Mouse (Mus musculus): Measurements from ENCODE around the gene Zbtb7a. TPM values are rescaled to one million over a fixed set of nuclear protein-coding genes. Genes with fewer than 3 reads are reported as not detected.

The Zbtb7a gene
- polyA plus RNA-seq, 1 experiment from 2014 or later = 47.6 TPM

- Histone ChIP-seq H3K9me3 (replicated peaks) (no peaks in the 10 kb centered on the region), H3K4me2 (peak overlapping the region; percentile 92), H3K9ac (peak overlapping the region; percentile 84), H3K4me1 (replicated peaks) (peaks cover 78% of the 10 kb centered on the region), H3K4me3 (replicated peaks) (peak overlapping the region; percentile 86), H3K27ac (replicated peaks) (peak overlapping the region; percentile 88), H3K27me3 (no peaks in the 10 kb centered on the region), H3K36me3 (replicated peaks) (peaks cover 52% of the 10 kb centered on the region)
- WGBS (ENCODE audit: insufficient replicate concordance) = 31% methylated on average over 8 of the region's 8 CpGs
- ATAC-seq (ENCODE audit: insufficient read depth) = no peak
Measured at GRCm38 (mm10) chr10:81140005-81140404, 5.0 kb downstream of the Zbtb7a start.

GRCm38 (mm10) chr10:81140717-81141454 is 5.9 kb downstream of the Zbtb7a start:
- ATAC-seq (ENCODE audit: insufficient read depth) = no peak
- Histone ChIP-seq H3K4me2 (peak overlapping the region; percentile 92), H3K9me3 (replicated peaks) (no peaks in the 10 kb centered on the region), H3K9ac (peak overlapping the region; percentile 84), H3K27ac (replicated peaks) (peak overlapping the region; percentile 88), H3K27me3 (no peaks in the 10 kb centered on the region), H3K36me3 (replicated peaks) (peaks cover 61% of the 10 kb centered on the region), H3K4me1 (replicated peaks) (peaks cover 78% of the 10 kb centered on the region), H3K4me3 (replicated peaks) (peak overlapping the region; percentile 86)
- WGBS (ENCODE audit: insufficient replicate concordance) = 42% methylated on average over 10 of the region's 10 CpGs

GRCm38 (mm10) chr10:81141455-81142210 is 6.6 kb downstream of the Zbtb7a start:
- peak overlapping the region; percentile 92 for H3K4me2 ChIP-seq
- H3K9ac ChIP-seq = peak overlapping the region; percentile 84
- no peaks in the 10 kb centered on the region for H3K9me3 ChIP-seq (replicated peaks)
- peak overlapping the region; percentile 86 for H3K4me3 ChIP-seq (replicated peaks)
- peaks cover 85% of the 10 kb centered on the region for H3K4me1 ChIP-seq (replicated peaks)
- WGBS (ENCODE audit: insufficient replicate concordance) = 70% methylated on average over 7 of the region's 7 CpGs
- H3K36me3 ChIP-seq (replicated peaks) = peaks cover 69% of the 10 kb centered on the region
- peak overlapping the region; percentile 88 for H3K27ac ChIP-seq (replicated peaks)
- ATAC-seq (ENCODE audit: insufficient read depth) = no peak
- H3K27me3 ChIP-seq = no peaks in the 10 kb centered on the region

GRCm38 (mm10) chr10:81142551-81142981 is 7.5 kb downstream of the Zbtb7a start:
- H3K4me2 ChIP-seq = peak overlapping the region; percentile 92; the same call in 1 of the 2 replicates
- H3K4me3 ChIP-seq (replicated peaks) = 0 out of 2 replicates have a peak overlapping the region, but pooled peaks have one; percentile 5
- H3K9ac ChIP-seq = peak overlapping the region; percentile 11; the same call in 1 of the 2 replicates
- H3K36me3 ChIP-seq (replicated peaks) = peaks cover 78% of the 10 kb centered on the region
- no peak for ATAC-seq (ENCODE audit: insufficient read depth)
- no peaks in the 10 kb centered on the region for H3K27me3 ChIP-seq
- H3K4me1 ChIP-seq (replicated peaks) = peaks cover 91% of the 10 kb centered on the region
- H3K27ac ChIP-seq (replicated peaks) = peak overlapping the region; percentile 88; the same call in 1 of the 2 replicates
- H3K9me3 ChIP-seq (replicated peaks) = no peaks in the 10 kb centered on the region
- 55% methylated on average over 5 of the region's 5 CpGs for WGBS (ENCODE audit: insufficient replicate concordance)

- no peak for ATAC-seq (ENCODE audit: insufficient read depth)
- Histone ChIP-seq H3K27ac (replicated peaks) (no peak overlapping the region; the same call in 1 of the 2 replicates), H3K4me1 (replicated peaks) (peaks cover 93% of the 10 kb centered on the region), H3K27me3 (no peaks in the 10 kb centered on the region), H3K9ac (no peak overlapping the region), H3K36me3 (replicated peaks) (peaks cover 84% of the 10 kb centered on the region), H3K9me3 (replicated peaks) (no peaks in the 10 kb centered on the region), H3K4me2 (0 out of 2 replicates have a peak overlapping the region, but pooled peaks have one; percentile 92), H3K4me3 (replicated peaks) (no peak overlapping the region)
- WGBS (ENCODE audit: insufficient replicate concordance) = 79% methylated on average over 7 of the region's 7 CpGs
Measured at GRCm38 (mm10) chr10:81143157-81143633, 8.2 kb downstream of the Zbtb7a start.

- WGBS (ENCODE audit: insufficient replicate concordance) = 93% methylated on average over 52 of the region's 52 CpGs
- peaks cover 92% of the 10 kb centered on the region for H3K36me3 ChIP-seq (replicated peaks)
- no peak overlapping the region for H3K9ac ChIP-seq
- H3K4me3 ChIP-seq (replicated peaks) = no peak overlapping the region
- no peak overlapping the region for H3K4me2 ChIP-seq
- H3K4me1 ChIP-seq (replicated peaks) = peaks cover 85% of the 10 kb centered on the region
- no peak overlapping the region for H3K27ac ChIP-seq (replicated peaks)
- ATAC-seq (ENCODE audit: insufficient read depth) = no peak
- H3K27me3 ChIP-seq = no peaks in the 10 kb centered on the region
- H3K9me3 ChIP-seq (replicated peaks) = no peaks in the 10 kb centered on the region
Measured at GRCm38 (mm10) chr10:81143845-81144437, 8.9 kb downstream of the Zbtb7a start.

GRCm38 (mm10) chr10:81144667-81145066 is 9.6 kb downstream of the Zbtb7a start:
- Histone ChIP-seq H3K27ac (replicated peaks) (no peak overlapping the region), H3K36me3 (replicated peaks) (peaks cover 92% of the 10 kb centered on the region), H3K4me2 (no peak overlapping the region), H3K9me3 (replicated peaks) (no peaks in the 10 kb centered on the region), H3K4me1 (replicated peaks) (peaks cover 78% of the 10 kb centered on the region), H3K9ac (no peak overlapping the region), H3K4me3 (replicated peaks) (no peak overlapping the region), H3K27me3 (no peaks in the 10 kb centered on the region)
- 90% methylated on average over 27 of the region's 27 CpGs for WGBS (ENCODE audit: insufficient replicate concordance)
- no peak for ATAC-seq (ENCODE audit: insufficient read depth)

- Histone ChIP-seq H3K9ac (no peak overlapping the region), H3K27me3 (no peaks in the 10 kb centered on the region), H3K4me1 (replicated peaks) (peaks cover 73% of the 10 kb centered on the region), H3K4me2 (peak overlapping the region; percentile 30; the same call in 1 of the 2 replicates), H3K9me3 (replicated peaks) (no peaks in the 10 kb centered on the region), H3K27ac (replicated peaks) (no peak overlapping the region), H3K4me3 (replicated peaks) (no peak overlapping the region), H3K36me3 (replicated peaks) (peaks cover 98% of the 10 kb centered on the region)
- ATAC-seq (ENCODE audit: insufficient read depth) = no peak
- 88% methylated on average over 6 of the region's 6 CpGs for WGBS (ENCODE audit: insufficient replicate concordance)
Measured at GRCm38 (mm10) chr10:81145307-81145706, 10.3 kb downstream of the Zbtb7a start.

- no peak for ATAC-seq (ENCODE audit: insufficient read depth)
- H3K4me2 ChIP-seq = peak overlapping the region; percentile 30; the same call in 1 of the 2 replicates
- no peak overlapping the region for H3K9ac ChIP-seq
- H3K27ac ChIP-seq (replicated peaks) = 0 out of 2 replicates have a peak overlapping the region, but pooled peaks have one; percentile 33
- WGBS (ENCODE audit: insufficient replicate concordance) = 75% methylated on average over 7 of the region's 7 CpGs
- H3K9me3 ChIP-seq (replicated peaks) = no peaks in the 10 kb centered on the region
- H3K27me3 ChIP-seq = no peaks in the 10 kb centered on the region
- peaks cover 71% of the 10 kb centered on the region for H3K4me1 ChIP-seq (replicated peaks)
- H3K36me3 ChIP-seq (replicated peaks) = peaks cover 99% of the 10 kb centered on the region
- H3K4me3 ChIP-seq (replicated peaks) = no peak overlapping the region
Measured at GRCm38 (mm10) chr10:81145778-81146177, 10.8 kb downstream of the Zbtb7a start.

GRCm38 (mm10) chr10:81146296-81146695 is 11.3 kb downstream of the Zbtb7a start:
- ATAC-seq (ENCODE audit: insufficient read depth) = no peak
- Histone ChIP-seq H3K27me3 (no peaks in the 10 kb centered on the region), H3K4me3 (replicated peaks) (no peak overlapping the region), H3K36me3 (replicated peaks) (peaks cover 100% of the 10 kb centered on the region), H3K4me1 (replicated peaks) (peaks cover 66% of the 10 kb centered on the region), H3K9me3 (replicated peaks) (no peaks in the 10 kb centered on the region), H3K27ac (replicated peaks) (peak overlapping the region; percentile 33; the same call in 1 of the 2 replicates), H3K4me2 (peak overlapping the region; percentile 30), H3K9ac (no peak overlapping the region)
- 81% methylated on average over 4 of the region's 4 CpGs for WGBS (ENCODE audit: insufficient replicate concordance)

All from liver, embryonic 15.5 days (tissue).